Mouse (Mus musculus): ENCODE data around the gene Grap2.

DNA sequence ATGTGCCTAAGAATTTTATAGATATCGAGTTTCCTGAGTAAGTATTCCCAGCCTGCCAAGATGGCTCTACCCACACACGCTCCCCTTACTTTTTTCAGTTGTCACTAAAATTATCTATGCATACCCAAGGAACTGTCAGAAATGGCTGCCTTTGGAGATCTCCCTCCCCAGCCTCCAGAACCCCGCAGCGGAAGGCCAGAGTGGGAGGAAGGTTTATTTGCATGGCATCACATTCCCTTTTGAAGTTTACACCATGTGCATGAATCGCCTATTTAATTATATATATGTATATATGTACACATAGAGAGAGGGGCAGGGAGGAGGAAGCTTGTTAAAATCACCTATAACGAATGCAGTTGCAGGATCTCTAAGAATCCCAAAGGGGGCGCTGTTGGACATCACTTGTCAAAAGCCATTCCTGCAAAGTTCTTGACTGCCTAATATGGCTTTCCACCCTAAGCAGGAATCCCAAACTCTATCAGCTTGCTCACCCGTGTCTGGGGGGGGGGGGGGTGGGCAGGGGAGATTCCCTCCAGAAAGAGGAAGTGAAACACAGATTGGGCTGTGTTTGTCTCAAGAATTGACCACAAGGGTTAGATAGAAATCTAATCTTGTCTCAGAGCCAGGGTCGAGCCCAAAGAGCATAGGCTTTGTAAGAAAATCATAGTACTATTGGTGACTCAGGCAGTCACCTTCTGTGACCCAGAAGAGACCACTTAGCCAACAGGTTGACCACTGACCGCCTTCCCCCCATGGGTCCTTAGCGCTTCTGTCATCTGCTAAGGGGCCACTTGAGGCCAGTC, 62.2 kb downstream of the Grap2 start:
- TF ChIP-seq CTCF (IDR thresholded peaks at IDR 0.05; ENCODE audit: borderline replicate concordance, insufficient read depth, low read depth, low read length) (no peak), POLR2A (IDR thresholded peaks at IDR 0.05; ENCODE audit: borderline replicate concordance, insufficient read depth, low read length) (no peak)
